Mouse (Mus musculus) E14TG2a.4 (cell line): Measurements from ENCODE around the gene Kif13a.

ENCODE experiments used
- H3K27me3 ChIP-seq: 2 replicates; pipeline ENCODE4 v1.6.1; 2014; ENCODE audit warnings: low read length, control low read depth; ENCODE audit not compliant: insufficient read depth
- H3K36me3 ChIP-seq: 2 replicates; pipeline ENCODE4 v1.6.1; 2014; ENCODE audit warnings: low read length, control low read depth; ENCODE audit not compliant: insufficient read depth
- H3K4me1 ChIP-seq: replicated peaks from 2 replicates; pipeline ENCODE4 v1.6.1; 2014; ENCODE audit warnings: low read depth, low read length, control low read depth
- H3K4me3 ChIP-seq: replicated peaks from 2 replicates; pipeline ENCODE4 v1.5.1; 2014; ENCODE audit warnings: mild to moderate bottlenecking, low read length
- H3K9me3 ChIP-seq: 2 replicates; pipeline ENCODE4 v1.6.1; 2014; ENCODE audit warnings: low read length, control low read depth
- CTCF ChIP-seq: conservative IDR thresholded peaks from 2 replicates; pipeline ENCODE4 v1.5.1; 2014; ENCODE audit warnings: low read length
- NANOG ChIP-seq: IDR thresholded peaks from 2 replicates; pipeline ENCODE4 v1.6.1; 2014; ENCODE audit warnings: borderline replicate concordance, low read length, mixed read lengths
- POU5F1 ChIP-seq: IDR thresholded peaks from 2 replicates; pipeline ENCODE4 v1.6.1; 2014; ENCODE audit warnings: low read length, borderline replicate concordance

Gene Kif13a

DNA sequence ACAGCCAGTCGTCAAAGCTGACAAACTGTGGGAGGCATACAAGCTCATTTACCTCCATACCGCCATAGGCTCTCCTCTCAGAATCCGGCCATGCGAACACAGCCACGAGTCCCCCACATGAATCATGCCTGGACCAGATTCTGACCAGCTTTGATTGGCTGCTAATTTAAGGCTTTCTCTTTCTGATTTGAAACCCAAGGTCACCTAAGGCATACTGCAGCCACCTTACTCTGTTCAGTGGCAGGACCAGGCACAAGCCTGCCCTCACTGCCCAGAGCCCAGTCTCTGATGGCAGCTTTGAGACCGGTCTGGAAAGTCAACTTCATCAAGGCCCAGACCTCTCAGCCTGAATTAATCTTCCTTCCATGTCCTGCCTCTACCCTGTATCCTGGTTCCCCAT, 17.7 kb downstream of the Kif13a start:
- TF ChIP-seq CTCF (no peak), NANOG (no peak), POU5F1 (no peak)
- Histone ChIP-seq H3K27me3 (no peaks in the 10 kb centered on the region), H3K4me1 (peaks cover 51% of the 10 kb centered on the region), H3K36me3 (no peaks in the 10 kb centered on the region), H3K4me3 (no peak overlapping the region), H3K9me3 (no peaks in the 10 kb centered on the region)

DNA sequence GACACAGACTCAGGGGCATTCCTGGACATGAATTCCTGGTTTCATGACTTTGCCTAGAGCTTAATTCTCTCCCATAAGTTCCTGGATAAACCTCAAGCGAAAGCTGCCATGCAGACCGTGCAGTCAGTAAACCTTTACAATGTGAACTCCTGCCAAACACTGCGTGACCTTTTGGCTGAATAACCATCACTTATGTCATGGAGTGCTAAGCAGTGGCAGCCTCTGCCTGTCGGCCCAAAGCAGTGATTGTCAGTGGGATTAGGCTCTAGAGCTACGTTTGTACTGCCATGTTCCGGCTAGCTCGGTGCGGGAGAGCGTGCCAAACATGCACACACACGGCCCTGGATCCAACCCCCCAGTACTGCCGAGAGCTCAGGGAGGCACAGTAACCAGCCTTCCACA, 18.6 kb downstream of the Kif13a start:
- TF ChIP-seq POU5F1 (no peak), NANOG (no peak), CTCF (no peak)
- no peak overlapping the region for H3K4me3 ChIP-seq
- H3K9me3 ChIP-seq = no peaks in the 10 kb centered on the region
- peaks cover 55% of the 10 kb centered on the region for H3K4me1 ChIP-seq
- H3K36me3 ChIP-seq = no peaks in the 10 kb centered on the region
- no peaks in the 10 kb centered on the region for H3K27me3 ChIP-seq

DNA sequence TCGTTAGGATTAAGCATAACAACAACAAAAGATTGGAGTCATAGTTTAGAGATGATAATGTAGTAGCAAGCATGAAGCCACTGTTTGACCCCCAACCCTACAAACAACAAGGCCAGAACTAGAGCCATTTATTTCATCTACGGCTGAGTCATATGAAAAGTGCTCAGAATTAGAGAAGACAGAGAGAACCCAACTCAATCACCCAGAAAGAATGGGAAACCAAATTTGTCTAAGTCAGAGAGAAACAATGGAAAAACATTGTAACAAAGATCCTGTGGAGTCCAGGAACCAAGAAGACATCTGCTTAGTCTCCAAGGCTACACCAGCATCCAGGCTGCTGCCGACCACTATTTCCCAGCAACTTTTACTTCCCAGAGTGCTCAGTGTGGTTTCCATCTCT, 19.7 kb downstream of the Kif13a start:
- peaks cover 66% of the 10 kb centered on the region for H3K4me1 ChIP-seq
- H3K36me3 ChIP-seq = no peaks in the 10 kb centered on the region
- H3K9me3 ChIP-seq = no peaks in the 10 kb centered on the region
- no peaks in the 10 kb centered on the region for H3K27me3 ChIP-seq
- TF ChIP-seq CTCF (no peak), NANOG (no peak), POU5F1 (no peak)
- no peak overlapping the region for H3K4me3 ChIP-seq

DNA sequence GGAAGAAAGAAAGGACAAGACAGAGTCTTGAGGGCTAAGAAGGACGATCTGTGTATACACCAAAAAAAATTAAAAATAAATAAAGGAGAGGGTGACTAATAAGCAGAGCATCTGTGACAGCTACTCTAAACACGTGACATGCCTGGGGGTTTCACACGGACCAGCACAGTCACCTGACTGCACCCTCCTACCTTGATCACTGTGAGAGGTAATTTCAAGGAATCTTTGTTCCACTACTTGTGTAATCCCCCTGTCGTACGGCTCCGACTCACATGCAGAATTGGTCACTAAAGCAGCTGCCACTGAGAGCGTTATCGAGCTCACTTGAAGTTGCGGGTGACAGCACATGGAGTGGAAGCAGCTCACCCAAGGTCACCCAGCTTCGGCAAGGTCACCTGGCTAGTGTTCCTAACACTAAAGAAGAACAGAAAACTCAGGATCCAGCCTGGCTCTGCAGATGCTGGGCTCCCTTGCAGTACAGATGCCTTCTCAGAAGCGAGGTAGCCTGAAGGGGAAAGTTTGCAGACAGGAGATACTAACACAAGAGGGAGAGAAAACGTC, 20.6 kb downstream of the Kif13a start:
- H3K36me3 ChIP-seq = no peaks in the 10 kb centered on the region
- TF ChIP-seq NANOG = no peak
- no peak for TF ChIP-seq POU5F1
- no peaks in the 10 kb centered on the region for H3K9me3 ChIP-seq
- H3K27me3 ChIP-seq = no peaks in the 10 kb centered on the region
- peaks cover 70% of the 10 kb centered on the region for H3K4me1 ChIP-seq
- no peak overlapping the region for H3K4me3 ChIP-seq

DNA sequence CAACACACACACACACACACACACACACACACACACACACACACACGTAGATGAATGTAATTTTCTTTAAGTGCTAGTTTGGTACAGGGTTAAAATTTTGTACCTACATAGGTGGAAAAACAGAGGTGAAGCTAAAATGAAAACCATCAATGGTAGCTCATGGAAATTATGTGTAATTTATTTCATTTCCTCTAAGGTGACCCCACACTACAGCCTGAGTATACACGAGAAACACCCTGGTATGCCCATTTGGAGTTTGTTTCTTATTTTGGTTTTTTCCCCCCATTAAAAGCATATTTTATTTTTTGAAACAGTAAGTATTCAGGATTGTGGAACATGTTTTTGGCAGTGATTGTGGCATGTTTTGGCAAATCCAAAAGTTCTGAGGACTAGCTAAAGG, 21.3 kb downstream of the Kif13a start:
- Histone ChIP-seq H3K9me3 (no peaks in the 10 kb centered on the region), H3K27me3 (no peaks in the 10 kb centered on the region), H3K4me1 (peaks cover 70% of the 10 kb centered on the region), H3K4me3 (no peak overlapping the region), H3K36me3 (no peaks in the 10 kb centered on the region)
- TF ChIP-seq CTCF (no peak), NANOG (no peak), POU5F1 (no peak)

DNA sequence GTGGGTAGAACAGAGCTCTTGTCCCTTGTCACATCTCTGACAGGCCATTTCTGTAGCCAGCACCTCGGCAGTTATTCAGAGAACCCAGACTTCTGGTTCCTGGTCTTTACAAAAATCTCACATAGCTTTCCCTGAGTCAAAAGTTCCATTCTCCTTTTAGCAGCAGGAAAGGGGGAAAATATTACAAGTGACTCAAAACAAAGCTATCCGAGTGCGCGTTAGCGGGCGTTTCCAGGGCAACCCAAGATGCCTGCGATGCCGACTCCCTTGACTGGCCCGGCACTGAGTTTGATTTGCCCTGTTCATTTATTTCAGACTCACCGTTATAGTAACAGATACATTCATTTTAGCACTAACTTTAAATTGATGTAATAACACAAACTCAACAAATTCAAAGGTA, 21.8 kb downstream of the Kif13a start:
- no peaks in the 10 kb centered on the region for H3K36me3 ChIP-seq
- H3K4me3 ChIP-seq = no peak overlapping the region
- no peaks in the 10 kb centered on the region for H3K27me3 ChIP-seq
- TF ChIP-seq CTCF (no peak), POU5F1 (no peak), NANOG (no peak)
- peaks cover 70% of the 10 kb centered on the region for H3K4me1 ChIP-seq
- H3K9me3 ChIP-seq = no peaks in the 10 kb centered on the region

DNA sequence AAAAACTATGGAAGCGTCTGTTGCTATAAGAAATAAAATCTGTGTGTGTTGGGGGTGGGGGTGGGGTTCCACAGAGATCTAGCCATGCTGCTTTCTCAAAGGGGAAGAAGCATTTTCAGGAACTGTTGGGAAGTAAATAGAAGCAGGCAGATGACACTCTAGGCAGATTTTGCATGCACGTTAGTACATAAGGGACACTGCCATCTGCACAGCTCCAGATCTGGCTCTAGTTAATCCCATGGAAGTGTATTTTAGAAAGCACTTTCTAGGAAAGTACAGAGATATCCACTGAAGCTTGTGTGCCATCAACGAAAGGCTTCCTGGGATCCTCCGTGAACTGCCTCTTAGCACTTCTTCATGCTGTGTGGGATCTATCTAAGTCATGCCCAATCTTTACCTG, 22.6 kb downstream of the Kif13a start:
- H3K4me3 ChIP-seq = no peak overlapping the region
- no peaks in the 10 kb centered on the region for H3K9me3 ChIP-seq
- no peaks in the 10 kb centered on the region for H3K27me3 ChIP-seq
- peaks cover 65% of the 10 kb centered on the region for H3K4me1 ChIP-seq
- TF ChIP-seq CTCF = no peak
- no peak for TF ChIP-seq POU5F1
- no peaks in the 10 kb centered on the region for H3K36me3 ChIP-seq

DNA sequence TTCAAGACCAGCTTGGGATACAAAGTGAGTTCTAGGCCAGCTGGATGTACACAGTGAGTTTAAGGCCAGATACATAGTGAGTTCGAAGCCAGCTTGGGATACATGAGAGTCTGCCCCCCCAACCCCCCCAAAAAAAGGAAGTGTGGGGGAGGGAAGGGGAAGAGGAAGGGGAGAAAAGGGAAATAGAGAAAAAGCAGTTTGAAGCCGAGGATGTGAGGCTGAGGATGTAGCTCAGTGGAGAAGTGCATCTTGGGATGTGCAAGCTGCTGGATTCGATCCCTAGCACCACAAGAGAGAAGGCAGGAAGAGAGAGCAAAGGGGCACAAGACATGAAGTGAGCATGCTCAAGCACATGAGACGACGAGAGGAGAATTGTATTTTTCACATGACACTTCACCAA, 23.7 kb downstream of the Kif13a start:
- no peaks in the 10 kb centered on the region for H3K9me3 ChIP-seq
- no peak overlapping the region for H3K4me3 ChIP-seq
- TF ChIP-seq NANOG = no peak
- TF ChIP-seq POU5F1 = no peak
- TF ChIP-seq CTCF = no peak
- H3K36me3 ChIP-seq = no peaks in the 10 kb centered on the region
- H3K27me3 ChIP-seq = no peaks in the 10 kb centered on the region
- H3K4me1 ChIP-seq = peaks cover 55% of the 10 kb centered on the region

DNA sequence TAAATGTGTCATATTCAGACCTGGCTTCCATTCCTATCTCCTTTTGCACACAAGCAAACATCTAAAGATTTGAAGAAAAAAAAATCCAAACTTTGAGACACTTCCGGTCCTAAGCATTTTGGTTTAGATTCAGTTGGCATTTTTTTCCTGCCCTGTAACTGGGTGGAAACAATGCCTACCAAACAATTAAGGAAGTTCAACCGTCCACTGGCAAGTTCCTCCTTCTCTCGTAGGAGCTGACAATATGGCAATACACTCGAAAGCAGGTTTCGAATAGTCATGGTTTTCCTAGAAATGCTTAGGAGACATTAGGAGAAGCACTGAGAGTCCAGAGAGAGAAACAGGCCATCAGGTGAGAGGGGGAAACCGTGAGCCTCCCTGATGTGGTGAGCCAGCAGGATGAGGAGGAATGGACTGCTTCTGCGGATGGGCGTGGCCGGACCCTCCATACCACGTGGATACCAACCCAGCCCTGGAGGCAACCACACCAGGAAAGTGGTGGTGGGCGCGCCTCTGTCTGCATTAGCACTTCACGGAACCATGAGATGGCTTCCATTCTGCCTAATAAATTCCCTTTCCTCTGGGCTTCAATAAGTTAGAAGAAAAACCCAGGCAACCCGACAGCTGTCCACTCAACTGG, 24.6 kb downstream of the Kif13a start:
- peaks cover 52% of the 10 kb centered on the region for H3K4me1 ChIP-seq
- H3K4me3 ChIP-seq = no peak overlapping the region
- TF ChIP-seq CTCF (no peak), POU5F1 (no peak), NANOG (no peak)
- H3K36me3 ChIP-seq = no peaks in the 10 kb centered on the region
- H3K27me3 ChIP-seq = no peaks in the 10 kb centered on the region
- H3K9me3 ChIP-seq = no peaks in the 10 kb centered on the region
